Mouse (Mus musculus) bone marrow, adult 2 months (tissue): Measurements from ENCODE around the gene Ahsg. TPM values are rescaled to one million over a fixed set of nuclear protein-coding genes. Genes with fewer than 3 reads are reported as not detected.

Experiments used
- H3K27ac ChIP-seq: fragments of 200-500 bp; 2 replicates; pipeline ENCODE4 v1.5.1; 2012; ENCODE audit warnings: low read depth, mild to moderate bottlenecking, control low read depth, inconsistent platforms, low read length; ENCODE audit not compliant: control insufficient read depth, poor library complexity, insufficient read depth
- H3K4me1 ChIP-seq: fragments of 200-500 bp; 2 replicates; pipeline ENCODE4 v1.6.1; 2011; ENCODE audit warnings: low read length; ENCODE audit not compliant: control insufficient read depth, insufficient read depth
- H3K4me3 ChIP-seq: fragments of 200-500 bp; replicated peaks from 2 replicates; pipeline ENCODE3; 2011; ENCODE audit warnings: mild to moderate bottlenecking, low read depth, low read length, control low read depth; ENCODE audit not compliant: control insufficient read depth
- CTCF ChIP-seq: fragments of 200-500 bp; IDR thresholded peaks from 2 replicates; pipeline ENCODE4 v1.5.1; 2011; ENCODE audit warnings: low read length, control low read depth; ENCODE audit not compliant: control insufficient read depth, insufficient read depth
- POLR2A ChIP-seq: fragments of 200-500 bp; IDR thresholded peaks from 2 replicates; pipeline ENCODE4 v1.6.1; 2011; ENCODE audit warnings: low read depth, mild to moderate bottlenecking, control low read depth, low read length, borderline replicate concordance; ENCODE audit not compliant: control insufficient read depth
- WGBS: fragments of 180-500 bp; shearing (Covaris S2); methylation state at CpG from one replicate; pipeline ENCODE4 v1.1.7; 2018; 5-methylcytosine and 5-hydroxymethylcytosine counted together
- polyA plus RNA-seq: library from polyadenylated mRNA; stranded (reverse); fragments of >200 nt; gene quantifications from 2 replicates; pipeline ENCODE4 v1.2.4, GENCODE M21; 2011; ENCODE audit warnings: low replicate concordance; ENCODE audit not compliant: missing spikeins, insufficient read depth, insufficient read length

The Ahsg gene
- polyA plus RNA-seq, 1 experiment, result 61.2 TPM

- no peak overlapping the region for H3K27ac ChIP-seq
- TF ChIP-seq POLR2A (no peak), CTCF (no peak)
- no peaks in the 10 kb centered on the region for H3K4me1 ChIP-seq
- H3K4me3 ChIP-seq, result no peak overlapping the region
- WGBS, result 23% methylated on average over 4 of the region's 4 CpGs
These were observed 9.6 kb upstream of the Ahsg start for GRCm38 (mm10) chr16:22881487-22881886.

- TF ChIP-seq POLR2A (no peak), CTCF (no peak)
These were observed 7.6 kb upstream of the Ahsg start for GRCm38 (mm10) chr16:22883441-22883840.

GRCm38 (mm10) chr16:22885356-22885755 is 5.7 kb upstream of the Ahsg start:
- Histone ChIP-seq H3K4me1 (no peaks in the 10 kb centered on the region), H3K4me3 (no peak overlapping the region), H3K27ac (no peak overlapping the region)
- TF ChIP-seq POLR2A (no peak), CTCF (no peak)
- 22% methylated on average over 4 of the region's 4 CpGs for WGBS

More at GRCm38 (mm10) chr16:22883441-22883840, 7.6 kb upstream of the Ahsg start:
- Histone ChIP-seq H3K4me1 (no peaks in the 10 kb centered on the region), H3K4me3 (no peak overlapping the region), H3K27ac (no peak overlapping the region)
- 67% methylated on average over 5 of the region's 5 CpGs for WGBS

DNA sequence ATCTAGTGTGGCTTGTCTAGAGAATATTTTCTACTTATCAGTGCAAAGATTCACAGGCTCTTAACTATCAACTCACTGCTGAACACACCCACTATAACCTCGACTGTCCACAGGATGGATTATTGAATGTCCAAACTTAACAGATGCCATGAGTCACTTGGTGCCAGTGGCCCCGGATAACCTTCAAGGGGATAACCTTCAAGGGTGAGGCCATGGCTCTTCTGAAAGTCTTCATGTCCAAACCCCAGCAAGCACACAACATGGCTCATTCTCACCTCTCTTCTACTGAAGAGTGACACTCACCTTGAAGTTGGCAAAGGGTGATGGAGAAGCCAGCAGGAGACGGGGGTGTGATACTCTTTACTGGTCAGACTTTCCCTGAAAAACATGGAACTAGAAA is 4.4 kb upstream of the Ahsg start:
- no peak overlapping the region for H3K4me3 ChIP-seq
- H3K27ac ChIP-seq, result no peak overlapping the region
- TF ChIP-seq CTCF (no peak), POLR2A (no peak)
- 73% methylated on average over 3 of the region's 3 CpGs for WGBS
- no peaks in the 10 kb centered on the region for H3K4me1 ChIP-seq

DNA sequence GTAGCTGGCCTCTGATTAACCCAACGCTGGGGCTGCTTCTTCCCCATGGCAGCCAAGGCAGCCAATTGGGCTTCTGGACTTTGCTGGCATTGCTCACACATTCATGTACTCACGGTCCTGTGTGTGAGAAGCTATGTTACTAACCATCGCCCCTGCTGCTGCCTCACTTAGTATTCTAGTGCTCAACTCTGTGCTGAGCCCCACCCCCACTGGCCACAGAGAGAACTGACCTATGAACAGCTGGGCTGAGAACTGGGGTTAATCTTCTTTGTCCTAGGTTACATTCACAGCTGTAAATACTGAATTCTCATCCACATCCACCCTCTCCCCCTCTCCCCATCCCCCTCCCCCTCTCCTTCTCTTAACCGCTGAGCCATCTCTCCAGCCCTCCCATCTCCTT is 2.2 kb upstream of the Ahsg start:
- no peak overlapping the region for H3K27ac ChIP-seq
- TF ChIP-seq CTCF, result no peak
- H3K4me1 ChIP-seq, result no peaks in the 10 kb centered on the region
- no peak overlapping the region for H3K4me3 ChIP-seq
- whole genome bisulfite sequencing, result 79% methylated on average over 4 of the region's 4 CpGs

- Histone ChIP-seq H3K4me1 (no peaks in the 10 kb centered on the region), H3K27ac (no peak overlapping the region), H3K4me3 (no peak overlapping the region)
- TF ChIP-seq POLR2A, result no peak
- no peak for TF ChIP-seq CTCF
- 29% methylated on average over 8 of the region's 8 CpGs for WGBS
These were observed 1.4 kb upstream of the Ahsg start for GRCm38 (mm10) chr16:22889716-22890115.

DNA sequence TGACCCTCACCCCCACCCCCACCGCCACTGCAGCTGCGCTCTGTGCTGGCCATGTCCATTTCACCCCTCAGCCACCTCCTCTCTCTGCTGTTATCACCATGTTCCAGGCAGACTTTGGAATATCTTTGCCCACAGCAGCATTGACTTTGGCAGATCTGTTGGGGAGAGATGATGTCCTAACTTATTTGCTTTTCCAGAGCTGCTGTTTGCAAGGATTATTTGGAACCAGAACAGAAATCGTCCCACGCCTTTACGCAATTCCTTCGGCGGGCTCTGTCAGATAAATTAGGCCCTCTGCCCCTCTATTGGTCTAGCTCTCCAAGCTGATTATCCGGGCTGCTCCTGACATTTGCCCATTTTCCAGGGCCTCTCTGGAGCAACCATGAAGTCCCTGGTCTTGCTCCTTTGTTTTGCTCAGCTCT is 667 bp downstream of the Ahsg start:
- no peaks in the 10 kb centered on the region for H3K4me1 ChIP-seq
- TF ChIP-seq POLR2A (no peak), CTCF (no peak)
- WGBS, result 78% methylated on average over 8 of the region's 8 CpGs
- H3K4me3 ChIP-seq, result no peak overlapping the region
- no peak overlapping the region for H3K27ac ChIP-seq

- H3K4me3 ChIP-seq, result no peak overlapping the region
- H3K4me1 ChIP-seq, result no peaks in the 10 kb centered on the region
- TF ChIP-seq CTCF, result no peak
- no peak for TF ChIP-seq POLR2A
- no peak overlapping the region for H3K27ac ChIP-seq
- WGBS, result 90% methylated on average over 8 of the region's 8 CpGs
These were observed 3.0 kb downstream of the Ahsg start for GRCm38 (mm10) chr16:22894095-22894494.

DNA sequence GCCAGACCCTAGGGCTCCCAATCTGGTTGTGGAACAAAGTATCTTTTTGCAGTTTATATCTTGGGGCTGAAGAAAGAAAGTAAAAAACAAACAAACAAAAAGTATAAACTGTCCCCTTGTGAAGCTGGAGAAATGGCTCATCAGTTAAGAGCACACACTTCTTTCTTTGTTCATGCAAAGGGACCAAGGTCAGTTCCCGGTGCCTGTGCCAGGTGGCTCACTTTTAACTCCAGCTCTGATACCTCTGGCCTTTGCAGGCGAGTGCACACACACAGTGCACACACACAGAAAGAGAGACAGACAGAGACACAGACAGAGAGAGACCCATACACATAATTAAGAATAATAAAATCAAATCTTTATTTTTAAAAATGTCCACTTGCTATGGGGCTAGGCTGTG is 5.5 kb downstream of the Ahsg start:
- Histone ChIP-seq H3K4me3 (no peak overlapping the region), H3K27ac (no peak overlapping the region), H3K4me1 (no peaks in the 10 kb centered on the region; the same call in 1 of the 2 replicates)
- TF ChIP-seq CTCF (no peak), POLR2A (no peak)
- WGBS, result 73% methylated on average over 2 of the region's 2 CpGs

DNA sequence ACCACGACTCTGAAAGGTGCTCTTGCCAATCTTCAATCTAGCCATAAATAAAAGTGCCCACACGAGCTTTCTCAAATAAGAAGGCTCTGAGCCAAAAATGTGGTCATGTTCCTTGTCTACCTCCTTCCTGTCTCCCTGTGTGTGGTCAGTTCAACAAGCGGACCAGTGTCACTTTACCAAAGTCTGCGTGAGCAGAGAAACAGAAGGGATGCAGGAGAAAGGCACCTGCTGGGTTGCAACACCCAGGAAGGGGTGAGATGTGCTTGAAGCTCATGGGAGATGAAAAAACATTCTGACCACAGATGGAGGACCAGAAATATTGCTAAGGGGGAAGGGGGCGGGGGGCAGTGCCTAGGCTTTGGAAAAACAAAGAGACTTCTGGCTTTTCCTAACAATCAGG is 8.3 kb downstream of the Ahsg start:
- no peak for TF ChIP-seq POLR2A
- Histone ChIP-seq H3K27ac (no peak overlapping the region), H3K4me3 (no peak overlapping the region), H3K4me1 (no peaks in the 10 kb centered on the region; the same call in 1 of the 2 replicates)
- 10% methylated on average over 5 of the region's 5 CpGs for WGBS
